Mouse (Mus musculus) thymus, adult 2 months (tissue): ENCODE measurements around the gene Dnm3.

Source experiments
- CTCF ChIP-seq: fragments of 200-500 bp; IDR thresholded peaks from 2 replicates; pipeline ENCODE4 v1.5.1; 2012; ENCODE audit warnings: mild to moderate bottlenecking, control low read depth, low read length, moderate library complexity, borderline replicate concordance; ENCODE audit not compliant: control insufficient read depth, poor library complexity, insufficient read depth; ENCODE audit errors: extremely low read depth
- POLR2A ChIP-seq: fragments of 200-500 bp; IDR thresholded peaks from 2 replicates; pipeline ENCODE4 v1.6.1; 2012; ENCODE audit warnings: mild to moderate bottlenecking, low read length, control low read depth, moderate library complexity; ENCODE audit not compliant: control insufficient read depth, poor library complexity, insufficient read depth; ENCODE audit errors: extremely low read depth

GRCm38 (mm10) chr1:162037185-162037765, 440.6 kb downstream of the Dnm3 start:
- no peak for TF ChIP-seq CTCF
- TF ChIP-seq POLR2A = no peak
